Mouse (Mus musculus): Measurements from ENCODE around the gene Phactr3.

Phactr3 gene

GRCm38 (mm10) chr2:178263055-178263454 is 144.3 kb downstream of the Phactr3 start:
- DNase-seq: no peak

- DNase-seq: peak; percentile 96 to 98
Measured at GRCm38 (mm10) chr2:178264389-178264788, 145.6 kb downstream of the Phactr3 start.

GRCm38 (mm10) chr2:178265454-178265853 is 146.7 kb downstream of the Phactr3 start:
- peak; percentile 61 to 67 for DNase-seq

- DNase-seq: peak; percentile 35 to 45
Measured at GRCm38 (mm10) chr2:178270794-178271193, 152.0 kb downstream of the Phactr3 start.

GRCm38 (mm10) chr2:178272350-178272749 is 153.6 kb downstream of the Phactr3 start:
- peak in 1 of 2 experiments; percentile 44 for DNase-seq

- peak; percentile 76 to 85 for DNase-seq
Measured at GRCm38 (mm10) chr2:178274126-178274525, 155.4 kb downstream of the Phactr3 start.

GRCm38 (mm10) chr2:178277206-178277605 is 158.4 kb downstream of the Phactr3 start:
- peak in 1 of 2 experiments; percentile 51 for DNase-seq

GRCm38 (mm10) chr2:178281183-178281582 is 162.4 kb downstream of the Phactr3 start:
- no peak for DNase-seq

- DNase-seq: peak; percentile 78 to 83
Measured at GRCm38 (mm10) chr2:178287285-178287684, 168.5 kb downstream of the Phactr3 start.

GRCm38 (mm10) chr2:178288666-178289065 is 169.9 kb downstream of the Phactr3 start:
- DNase-seq: no peak

- peak; percentile 28 to 44 for DNase-seq
Measured at GRCm38 (mm10) chr2:178303453-178304187, 184.8 kb downstream of the Phactr3 start.

GRCm38 (mm10) chr2:178304188-178304529 is 185.4 kb downstream of the Phactr3 start:
- no peak for DNase-seq

GRCm38 (mm10) chr2:178304669-178305068 is 185.9 kb downstream of the Phactr3 start:
- no peak for DNase-seq

- no peak for DNase-seq
Measured at GRCm38 (mm10) chr2:178313539-178313938, 194.8 kb downstream of the Phactr3 start.

GRCm38 (mm10) chr2:178316281-178316680 is 197.5 kb downstream of the Phactr3 start:
- DNase-seq: no peak

GRCm38 (mm10) chr2:178319766-178320165 is 201.0 kb downstream of the Phactr3 start:
- DNase-seq: no peak

GRCm38 (mm10) chr2:178321271-178321670 is 202.5 kb downstream of the Phactr3 start:
- no peak for DNase-seq

- no peak for DNase-seq
Measured at GRCm38 (mm10) chr2:178324410-178324809, 205.6 kb downstream of the Phactr3 start.

GRCm38 (mm10) chr2:178324818-178325217 is 206.0 kb downstream of the Phactr3 start:
- no peak for DNase-seq

GRCm38 (mm10) chr2:178326067-178326466 is 207.3 kb downstream of the Phactr3 start:
- DNase-seq: no peak

- DNase-seq: no peak
Measured at GRCm38 (mm10) chr2:178326750-178327465, 208.1 kb downstream of the Phactr3 start.

GRCm38 (mm10) chr2:178327466-178328040 is 208.8 kb downstream of the Phactr3 start:
- peak; percentile 81 to 91 for DNase-seq

GRCm38 (mm10) chr2:178329551-178329950 is 210.8 kb downstream of the Phactr3 start:
- DNase-seq: peak in 1 of 2 experiments; percentile 33

GRCm38 (mm10) chr2:178329986-178330385 is 211.2 kb downstream of the Phactr3 start:
- no peak for DNase-seq

Data from cerebellum, postnatal 10 days (tissue).